Mouse (Mus musculus): Measurements from ENCODE around the gene Col2a1. TPM values are rescaled to one million over a fixed set of nuclear protein-coding genes. Genes with fewer than 3 reads are reported as not detected.

Col2a1 gene
- total RNA-seq (2014; rRNA removed) (19.3 and 28.9 TPM in 2 replicates), polyA plus RNA-seq (2015; fragmentation: Nextera tagmentation; extraction: Ambion mirVana) (7.4 and 8.1 TPM in 2 replicates)

GRCm38 (mm10) chr15:98003822-98004739, at the start of gene Col2a1:
Gene Col2a1 (minus strand): TSS chr15:98004695.
- Histone ChIP-seq H3K9ac (replicated peaks; ENCODE audit: low read length) (peak within 1 kb of the TSS; percentile 22), H3K4me1 (ENCODE audit: insufficient read depth, low read length) (peaks cover 27% of the 10 kb centered on the region), H3K4me3 (ENCODE audit: low read length) (peak within 1 kb of the TSS; percentile 31), H3K4me2 (ENCODE audit: low read depth, low read length) (peak within 1 kb of the TSS; percentile 61), H3K27ac (no peak within 1 kb of the TSS), H3K27me3 (ENCODE audit: insufficient read depth, low read length) (peaks cover 48% of the 10 kb centered on the region), H3K9me3 (ENCODE audit: low read length) (no peaks in the 10 kb centered on the region), H3K36me3 (ENCODE audit: insufficient read depth, low read length) (no peaks in the 10 kb centered on the region)
- DNase-seq (ENCODE audit: low spot score) (peak; percentile 50), ATAC-seq (peak; percentile 33)
- no peak for TF ChIP-seq CTCF (IDR thresholded peaks at IDR 0.05; ENCODE audit: low read depth)
- WGBS, result 1% methylated on average over 50 of the region's 59 CpGs

- TF ChIP-seq CTCF (IDR thresholded peaks at IDR 0.05; ENCODE audit: low read depth), result no peak
- no peak for DNase-seq (ENCODE audit: low spot score)
- Histone ChIP-seq H3K27ac (no peak overlapping the region), H3K4me1 (ENCODE audit: insufficient read depth, low read length) (no peaks in the 10 kb centered on the region), H3K27me3 (ENCODE audit: insufficient read depth, low read length) (no peaks in the 10 kb centered on the region), H3K4me2 (ENCODE audit: low read depth, low read length) (no peak overlapping the region), H3K36me3 (ENCODE audit: insufficient read depth, low read length) (peaks cover 43% of the 10 kb centered on the region), H3K9ac (replicated peaks; ENCODE audit: low read length) (no peak overlapping the region), H3K4me3 (ENCODE audit: low read length) (no peak overlapping the region), H3K9me3 (ENCODE audit: low read length) (no peaks in the 10 kb centered on the region)
- ATAC-seq, result no peak
- 88% methylated on average over 5 of the region's 5 CpGs for WGBS
Observed at GRCm38 (mm10) chr15:98051685-98052084, 47.2 kb upstream of the Col2a1 start.

GRCm38 (mm10) chr15:98048918-98049700, 44.6 kb upstream of the Col2a1 start:
- Histone ChIP-seq H3K9ac (replicated peaks; ENCODE audit: low read length) (no peak overlapping the region), H3K9me3 (ENCODE audit: low read length) (no peaks in the 10 kb centered on the region), H3K27ac (no peak overlapping the region), H3K27me3 (ENCODE audit: insufficient read depth, low read length) (no peaks in the 10 kb centered on the region), H3K4me2 (ENCODE audit: low read depth, low read length) (no peak overlapping the region), H3K36me3 (ENCODE audit: insufficient read depth, low read length) (peaks cover 56% of the 10 kb centered on the region), H3K4me1 (ENCODE audit: insufficient read depth, low read length) (no peaks in the 10 kb centered on the region), H3K4me3 (ENCODE audit: low read length) (no peak overlapping the region)
- TF ChIP-seq CTCF (IDR thresholded peaks at IDR 0.05; ENCODE audit: low read depth), result no peak
- ATAC-seq (no peak), DNase-seq (ENCODE audit: low spot score) (no peak)
- 90% methylated on average over 13 of the region's 13 CpGs for WGBS

GRCm38 (mm10) chr15:98044387-98044786, 39.9 kb upstream of the Col2a1 start:
- Histone ChIP-seq H3K27ac (no peak overlapping the region), H3K4me3 (ENCODE audit: low read length) (no peak overlapping the region), H3K9me3 (ENCODE audit: low read length) (no peaks in the 10 kb centered on the region), H3K4me2 (ENCODE audit: low read depth, low read length) (no peak overlapping the region), H3K4me1 (ENCODE audit: insufficient read depth, low read length) (no peaks in the 10 kb centered on the region), H3K9ac (replicated peaks; ENCODE audit: low read length) (no peak overlapping the region), H3K36me3 (ENCODE audit: insufficient read depth, low read length) (peaks cover 61% of the 10 kb centered on the region), H3K27me3 (ENCODE audit: insufficient read depth, low read length) (no peaks in the 10 kb centered on the region)
- DNase-seq (ENCODE audit: low spot score) (no peak), ATAC-seq (no peak)
- WGBS, result 96% methylated on average over 5 of the region's 5 CpGs
- peak; percentile 37 for TF ChIP-seq CTCF (IDR thresholded peaks at IDR 0.05; ENCODE audit: low read depth)

- Histone ChIP-seq H3K36me3 (ENCODE audit: insufficient read depth, low read length) (peaks cover 65% of the 10 kb centered on the region), H3K4me2 (ENCODE audit: low read depth, low read length) (no peak overlapping the region), H3K27me3 (ENCODE audit: insufficient read depth, low read length) (no peaks in the 10 kb centered on the region), H3K4me1 (ENCODE audit: insufficient read depth, low read length) (no peaks in the 10 kb centered on the region), H3K27ac (no peak overlapping the region), H3K9me3 (ENCODE audit: low read length) (no peaks in the 10 kb centered on the region), H3K4me3 (ENCODE audit: low read length) (no peak overlapping the region), H3K9ac (replicated peaks; ENCODE audit: low read length) (no peak overlapping the region)
- TF ChIP-seq CTCF (IDR thresholded peaks at IDR 0.05; ENCODE audit: low read depth), result no peak
- DNase-seq (ENCODE audit: low spot score) (no peak), ATAC-seq (no peak)
- 96% methylated on average over 6 of the region's 6 CpGs for WGBS
Observed at GRCm38 (mm10) chr15:98043967-98044366, 39.5 kb upstream of the Col2a1 start.

GRCm38 (mm10) chr15:98042508-98042907, 38.0 kb upstream of the Col2a1 start:
- no peak for DNase-seq (ENCODE audit: low spot score)
- no peak for TF ChIP-seq CTCF (IDR thresholded peaks at IDR 0.05; ENCODE audit: low read depth)
- no peaks in the 10 kb centered on the region for H3K27me3 ChIP-seq (ENCODE audit: insufficient read depth, low read length)
- 92% methylated on average over 12 of the region's 12 CpGs for WGBS
- H3K36me3 ChIP-seq (ENCODE audit: insufficient read depth, low read length), result peaks cover 55% of the 10 kb centered on the region
- no peak overlapping the region for H3K4me3 ChIP-seq (ENCODE audit: low read length)
- H3K9ac ChIP-seq (replicated peaks; ENCODE audit: low read length), result no peak overlapping the region
- no peak overlapping the region for H3K4me2 ChIP-seq (ENCODE audit: low read depth, low read length)
- no peak overlapping the region for H3K27ac ChIP-seq
- no peaks in the 10 kb centered on the region for H3K4me1 ChIP-seq (ENCODE audit: insufficient read depth, low read length)
- ATAC-seq, result no peak
- H3K9me3 ChIP-seq (ENCODE audit: low read length), result no peaks in the 10 kb centered on the region
